Mouse (Mus musculus) retina, postnatal 1 day (tissue): ENCODE measurements around the gene Cpne9.

Experiments used
- DNase-seq: peaks from one replicate; pipeline ENCODE4 v3.0.0-alpha.2; 2012

Gene Cpne9

GRCm38 (mm10) chr6:113282101-113282802 is at the start of gene Cpne9:
TSS of gene Cpne9 (plus strand) at chr6:113282307.
- peak; percentile 75 for DNase-seq

DNA sequence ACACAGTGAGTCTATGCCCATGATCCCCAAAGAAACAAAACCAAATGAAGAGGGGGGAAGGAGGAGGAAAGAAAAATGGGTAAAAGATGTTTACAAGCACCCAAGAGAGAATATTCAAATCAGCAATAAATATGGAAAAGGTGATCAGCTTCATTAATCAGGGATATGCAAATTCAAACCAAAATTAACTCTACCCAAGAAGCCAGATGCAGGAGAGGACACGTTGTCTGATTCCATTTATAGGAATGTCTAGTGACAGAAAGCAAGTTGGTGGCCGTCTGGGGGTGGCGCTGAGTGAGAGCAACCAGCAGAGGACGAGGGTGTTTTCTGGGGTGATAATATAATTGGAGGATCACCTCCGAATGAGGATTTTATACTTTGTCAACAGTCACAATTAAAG is 47.0 kb upstream of the Cpne9 start:
- no peak for DNase-seq

- peak; percentile 99 for DNase-seq
Measured at GRCm38 (mm10) chr6:113237542-113238270, 44.4 kb upstream of the Cpne9 start, which contains the start of gene Mtmr14. TSS of gene Mtmr14 (plus strand) at chr6:113237843.

- no peak for DNase-seq
Measured at GRCm38 (mm10) chr6:113238442-113238841, 43.7 kb upstream of the Cpne9 start.

- no peak for DNase-seq
Measured at GRCm38 (mm10) chr6:113242753-113243152, 39.4 kb upstream of the Cpne9 start.

DNA sequence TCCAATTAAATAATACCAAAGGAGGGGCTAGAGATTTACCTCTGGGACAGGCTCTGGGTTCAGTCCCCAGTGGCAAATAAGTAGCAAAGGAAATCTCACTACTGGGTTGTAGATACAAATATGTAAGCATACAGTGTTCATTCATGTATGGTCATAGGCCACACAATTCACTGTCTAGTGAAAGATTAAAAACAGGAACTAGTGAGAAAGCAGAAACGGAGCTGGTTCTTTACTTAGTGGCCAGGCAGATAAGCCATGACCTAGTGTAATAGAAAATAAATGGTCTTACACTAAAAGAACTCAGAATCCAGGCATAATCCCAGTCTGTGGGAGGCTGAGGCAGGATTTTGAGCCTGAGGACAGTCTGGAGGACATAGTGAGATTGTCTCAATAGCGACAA is 36.5 kb upstream of the Cpne9 start:
- no peak for DNase-seq

- DNase-seq = no peak
Measured at GRCm38 (mm10) chr6:113250786-113251185, 31.3 kb upstream of the Cpne9 start.

GRCm38 (mm10) chr6:113251921-113252320 is 30.2 kb upstream of the Cpne9 start:
- DNase-seq = no peak

- DNase-seq = no peak
Measured at GRCm38 (mm10) chr6:113254899-113255298, 27.2 kb upstream of the Cpne9 start.

- DNase-seq = no peak
Measured at GRCm38 (mm10) chr6:113261174-113261858, 20.8 kb upstream of the Cpne9 start.

- DNase-seq = peak; percentile 38
Measured at GRCm38 (mm10) chr6:113263531-113263930, 18.6 kb upstream of the Cpne9 start.

GRCm38 (mm10) chr6:113264429-113264828 is 17.7 kb upstream of the Cpne9 start:
- no peak for DNase-seq

DNA sequence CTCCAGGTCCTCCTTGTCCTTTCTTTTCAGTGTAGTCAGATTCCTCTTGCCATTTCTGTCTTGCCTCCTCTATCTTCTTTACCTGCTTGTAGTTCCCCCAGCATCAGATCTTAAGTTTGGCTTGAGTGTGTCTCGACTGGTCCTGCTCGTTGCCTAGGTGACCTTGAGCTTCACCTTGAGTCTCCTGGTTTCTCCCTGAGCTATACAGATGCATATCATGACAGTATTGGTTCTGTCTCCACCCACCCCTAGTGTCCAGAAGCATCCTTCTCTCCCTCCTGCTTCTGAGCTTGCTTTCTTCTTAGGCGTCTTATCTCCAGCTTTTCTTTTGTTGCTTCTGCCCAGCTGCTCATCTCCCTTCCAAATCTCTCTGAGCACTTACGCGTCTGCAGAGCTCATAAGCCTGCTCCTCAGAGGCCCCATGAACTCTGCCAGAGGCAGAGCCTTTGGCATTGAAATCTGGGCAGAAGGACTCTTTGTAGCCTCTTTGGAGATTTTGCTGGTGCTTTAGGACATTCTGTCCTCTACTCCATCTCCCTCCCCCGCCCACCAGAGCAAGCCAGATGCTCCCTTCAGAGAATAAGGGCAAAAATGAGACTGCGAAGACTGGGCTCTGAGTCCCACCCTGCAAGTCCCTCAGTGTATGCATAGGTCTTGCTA is 15.0 kb upstream of the Cpne9 start:
- DNase-seq = no peak

DNA sequence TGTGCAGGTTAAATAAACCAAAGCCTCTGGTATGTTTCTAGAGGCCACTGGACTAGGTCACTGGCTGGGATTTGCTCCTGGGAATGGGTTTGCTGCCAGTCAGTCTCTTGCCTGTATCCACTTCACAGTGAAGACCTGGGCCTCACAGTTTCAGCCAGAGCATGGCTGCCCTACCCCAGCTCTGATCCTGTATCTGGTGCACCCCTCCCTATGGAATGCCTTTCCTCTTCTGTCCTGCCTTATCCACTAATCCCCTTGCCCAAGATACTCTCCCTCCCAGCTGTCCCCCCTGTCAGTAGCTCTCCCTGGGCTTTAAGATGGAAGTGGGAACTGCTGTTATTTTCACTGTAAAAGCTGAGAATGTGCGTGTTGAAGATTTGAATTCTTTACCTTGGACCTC is 14.1 kb upstream of the Cpne9 start:
- DNase-seq = no peak

GRCm38 (mm10) chr6:113272365-113272764 is 9.7 kb upstream of the Cpne9 start:
- DNase-seq = no peak

DNA sequence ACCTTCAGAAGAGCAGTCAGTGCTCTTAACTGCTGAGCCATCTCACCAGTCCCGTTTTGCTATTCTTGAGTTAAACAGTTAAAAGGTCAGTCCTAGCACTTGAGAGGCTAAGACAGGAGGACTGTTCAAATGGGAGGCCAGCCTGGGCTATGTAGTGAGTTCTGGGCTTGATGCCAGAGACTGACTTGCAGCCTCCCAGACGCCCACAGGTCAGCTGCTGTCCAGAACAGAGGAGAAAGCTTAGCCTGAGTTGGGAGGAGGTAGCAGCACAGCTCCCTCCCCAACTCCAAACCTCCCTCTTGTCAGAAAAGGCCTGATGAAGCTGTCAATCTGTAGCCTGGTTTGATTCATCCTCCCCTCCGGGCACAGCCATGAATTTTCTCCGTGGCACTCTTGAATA is 5.3 kb upstream of the Cpne9 start:
- DNase-seq = no peak

GRCm38 (mm10) chr6:113281676-113282075 is 431 bp upstream of the Cpne9 start:
- no peak for DNase-seq

- peak; percentile 16 for DNase-seq
Measured at GRCm38 (mm10) chr6:113282969-113283368, 862 bp downstream of the Cpne9 start.

DNA sequence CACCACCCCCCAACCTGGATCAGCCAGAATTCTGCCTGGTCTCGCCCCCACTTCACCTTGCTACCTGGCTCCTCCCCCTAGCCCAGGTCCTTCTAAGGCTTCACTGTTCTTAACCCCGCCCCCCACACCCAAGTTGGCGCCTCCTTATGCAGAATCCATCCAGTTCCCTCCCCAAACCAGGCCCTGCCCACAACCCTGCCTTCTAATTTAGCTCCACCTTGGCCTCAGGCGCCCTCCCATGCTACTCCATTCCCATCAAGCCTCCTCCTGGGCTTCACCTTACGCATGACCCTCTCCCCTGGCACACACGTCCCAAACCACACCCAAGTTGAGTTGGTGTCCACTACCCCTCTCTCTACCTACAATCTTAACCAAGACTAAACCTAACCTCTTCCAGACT is 1.4 kb downstream of the Cpne9 start:
- peak; percentile 12 for DNase-seq

DNA sequence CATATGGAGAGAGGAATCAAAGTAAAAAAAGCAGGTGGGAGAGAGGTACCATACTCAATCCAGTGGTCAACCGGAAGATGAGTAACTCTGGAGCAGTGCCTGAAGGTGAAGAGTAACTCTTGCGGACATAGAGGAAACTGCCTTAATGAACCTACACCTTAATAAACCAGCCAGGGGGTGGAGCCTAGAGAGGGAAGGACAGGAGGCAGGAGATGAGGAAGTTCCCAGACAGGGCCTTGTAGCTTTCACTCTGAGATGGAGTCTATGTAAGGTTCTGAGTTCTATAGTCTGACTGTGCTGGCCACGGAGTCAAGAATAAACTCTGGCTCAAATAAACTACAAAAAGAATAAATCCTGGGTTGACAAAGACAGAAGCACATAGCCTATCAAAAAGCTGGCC is 2.8 kb downstream of the Cpne9 start:
- DNase-seq = no peak

- DNase-seq = no peak
Measured at GRCm38 (mm10) chr6:113286316-113286715, 4.2 kb downstream of the Cpne9 start.

DNA sequence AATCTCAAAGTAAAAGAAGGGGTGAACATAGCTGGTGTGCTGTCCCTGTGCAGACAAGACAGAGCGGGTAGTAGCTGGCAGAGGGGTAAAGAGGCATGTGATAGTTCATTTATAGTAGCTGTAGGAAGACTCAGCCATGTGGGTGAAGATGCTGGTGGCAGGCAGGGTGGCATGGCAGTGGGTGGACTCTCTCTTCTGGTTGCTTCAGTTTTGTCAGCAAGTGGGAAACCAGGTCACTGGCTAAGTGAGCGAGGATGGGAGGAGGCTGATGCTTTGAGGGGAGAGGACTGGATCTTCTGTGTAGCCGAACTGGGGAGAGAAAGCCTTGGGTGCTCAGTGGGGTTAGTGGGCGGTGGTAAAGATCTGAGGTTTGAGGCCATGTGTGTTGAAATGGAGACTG is 5.1 kb downstream of the Cpne9 start:
- DNase-seq = no peak

DNA sequence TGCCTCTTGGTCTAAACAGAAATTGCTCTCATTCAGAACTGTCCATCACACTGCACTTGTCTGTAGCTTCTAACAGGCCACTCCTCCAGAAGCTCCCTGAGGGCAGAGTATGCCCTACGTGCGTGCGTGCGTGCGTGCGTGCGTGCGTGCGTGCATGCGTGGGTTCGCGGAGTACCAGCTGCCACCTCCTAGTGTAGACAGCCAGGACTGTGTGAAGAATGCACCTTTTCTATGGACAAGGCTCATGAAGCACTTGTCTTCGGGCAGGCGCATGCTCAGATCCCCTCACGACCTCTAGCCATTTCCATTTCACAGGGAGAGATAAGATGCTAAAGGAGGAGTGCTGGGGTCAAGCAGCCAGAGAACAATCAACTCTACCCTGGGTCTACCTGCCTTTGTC is 7.2 kb downstream of the Cpne9 start:
- DNase-seq = peak; percentile 9
